Mouse (Mus musculus) cerebellum, adult 2 months (tissue): Measurements from ENCODE around the gene Cbr2. TPM values are rescaled to one million over a fixed set of nuclear protein-coding genes. Genes with fewer than 3 reads are reported as not detected.

Experiments
- DNase-seq, 2 experiments: peaks; one replicate each; pipeline ENCODE4 v3.0.0; 2021
- H3K27ac ChIP-seq: fragments of 200-500 bp; 2 replicates; pipeline ENCODE4 v1.5.1; 2012; ENCODE audit warnings: low read length, control low read depth, inconsistent platforms; ENCODE audit not compliant: insufficient read depth
- H3K27me3 ChIP-seq: fragments of 200-500 bp; 2 replicates; pipeline ENCODE4 v1.6.1; 2012; ENCODE audit warnings: inconsistent platforms, mild to moderate bottlenecking, low read length, moderate library complexity; ENCODE audit not compliant: control insufficient read depth, insufficient read depth
- H3K4me1 ChIP-seq: fragments of 200-500 bp; 2 replicates; pipeline ENCODE4 v1.6.1; 2011; ENCODE audit warnings: low read length; ENCODE audit not compliant: control insufficient read depth, insufficient read depth
- H3K4me3 ChIP-seq: fragments of 200-500 bp; replicated peaks from 2 replicates; pipeline ENCODE3; 2011; ENCODE audit warnings: mild to moderate bottlenecking, low read depth, low read length, control low read depth; ENCODE audit not compliant: insufficient read depth
- CTCF ChIP-seq: fragments of 200-500 bp; IDR thresholded peaks from 2 replicates; pipeline ENCODE4 v1.5.1; 2011; ENCODE audit warnings: low read depth, mild to moderate bottlenecking, control low read depth, low read length, moderate library complexity, borderline replicate concordance; ENCODE audit not compliant: insufficient read depth
- POLR2A ChIP-seq: fragments of 200-500 bp; IDR thresholded peaks from 2 replicates; pipeline ENCODE4 v1.6.1; 2011; ENCODE audit warnings: low read length, control low read depth, borderline replicate concordance; ENCODE audit not compliant: insufficient read depth
- WGBS: fragments of 180-500 bp; shearing (Covaris S2); methylation state at CpG from one replicate; pipeline ENCODE4 v1.1.7; 2018; 5-methylcytosine and 5-hydroxymethylcytosine counted together
- polyA plus RNA-seq: library from polyadenylated mRNA; depleted of rRNA; stranded (reverse); fragments of >200 nt; gene quantifications from 2 replicates; pipeline ENCODE4 v1.2.3, GENCODE M21; 2012; rRNA removed

The Cbr2 gene
- polyA plus RNA-seq, 1 experiment, result 1.9 TPM

DNA sequence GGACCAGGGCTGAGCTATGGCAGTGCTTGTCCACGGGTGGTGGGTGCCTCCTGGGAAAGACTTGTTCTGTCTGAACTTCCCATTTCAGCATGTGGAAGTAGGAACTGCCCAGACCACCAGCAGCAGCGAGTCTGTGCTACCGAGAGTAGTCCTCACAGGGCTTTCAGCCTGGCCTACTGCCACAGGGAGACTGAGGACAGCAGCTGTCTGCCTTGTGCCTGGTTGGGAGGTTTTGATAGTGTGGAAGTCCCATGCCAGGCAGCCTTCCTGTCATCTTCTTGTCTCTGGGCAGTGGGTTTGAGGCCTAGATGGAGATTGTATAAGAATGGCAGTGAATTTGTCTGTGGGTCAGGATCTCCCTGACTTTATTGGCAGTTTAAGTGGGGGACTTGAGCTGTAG is 42.5 kb downstream of the Cbr2 start:
- Histone ChIP-seq H3K4me1 (peaks cover 4% of the 10 kb centered on the region), H3K27ac (no peak overlapping the region), H3K4me3 (no peak overlapping the region), H3K27me3 (no peaks in the 10 kb centered on the region)
- TF ChIP-seq CTCF (no peak), POLR2A (no peak)
- DNase-seq, result no peak
- 48% methylated on average over 3 of the region's 3 CpGs for WGBS

DNA sequence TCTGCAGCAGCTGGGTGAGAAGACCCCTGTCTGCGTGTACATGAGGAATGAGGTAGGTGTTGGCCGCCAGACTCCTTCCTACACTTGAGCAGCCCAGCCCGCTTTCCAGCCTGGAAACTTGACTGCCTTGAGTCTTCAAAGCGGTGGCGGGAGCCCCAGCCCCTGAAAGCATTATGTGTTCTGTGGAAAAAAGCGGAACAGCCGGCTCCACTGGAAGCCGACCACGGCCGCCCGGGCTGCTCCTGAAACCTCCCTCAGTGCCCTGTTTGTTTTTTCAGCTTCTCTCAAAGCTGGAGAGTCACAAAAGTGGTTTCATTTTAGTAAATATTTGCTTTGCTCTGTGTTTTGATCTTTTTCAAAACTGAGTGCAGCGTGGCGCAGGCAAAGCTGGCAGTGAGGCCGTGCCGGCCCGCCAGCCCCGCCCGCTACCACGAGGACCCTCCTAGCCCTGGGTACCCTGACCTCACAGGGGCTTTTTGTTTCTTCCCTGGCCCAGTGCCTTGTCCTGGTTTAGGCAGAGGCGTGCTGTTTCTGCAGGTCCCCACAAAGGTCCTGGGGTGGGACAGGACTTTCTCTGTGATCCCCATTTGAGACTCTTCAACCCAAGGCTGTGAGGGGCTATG is 45.2 kb downstream of the Cbr2 start:
- TF ChIP-seq CTCF, result no peak
- TF ChIP-seq POLR2A, result no peak
- H3K4me3 ChIP-seq, result no peak overlapping the region
- 0 out of 2 replicates have a peak overlapping the region, but pooled peaks have one; percentile 44 for H3K27ac ChIP-seq
- peaks cover 6% of the 10 kb centered on the region; the same call in 1 of the 2 replicates for H3K4me1 ChIP-seq
- no peaks in the 10 kb centered on the region for H3K27me3 ChIP-seq
- 75% methylated on average over 20 of the region's 20 CpGs for WGBS
- no peak for DNase-seq

DNA sequence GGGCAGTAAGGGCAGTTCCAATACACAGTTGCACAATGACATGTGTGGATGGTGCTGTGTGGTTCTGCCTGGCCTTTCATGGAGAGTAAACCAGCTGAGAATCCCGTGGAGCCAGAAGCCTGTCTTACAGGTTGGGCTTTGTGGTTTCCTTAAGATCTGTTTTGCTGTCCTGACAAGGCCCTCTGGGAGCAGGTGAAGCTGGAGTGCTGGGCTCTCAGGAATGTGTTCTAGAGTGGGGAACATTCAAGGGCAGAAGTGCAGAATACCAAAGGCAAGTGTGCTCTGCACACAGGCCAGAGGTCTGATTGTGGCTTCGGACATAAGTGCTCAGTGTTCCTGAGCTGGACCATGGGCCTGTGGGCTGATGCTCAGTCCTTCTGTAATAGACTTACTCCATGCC is 47.3 kb downstream of the Cbr2 start:
- Histone ChIP-seq H3K4me1 (peaks cover 6% of the 10 kb centered on the region; the same call in 1 of the 2 replicates), H3K27ac (no peak overlapping the region), H3K27me3 (no peaks in the 10 kb centered on the region), H3K4me3 (no peak overlapping the region)
- DNase-seq, result no peak
- no peak for TF ChIP-seq POLR2A
- no peak for TF ChIP-seq CTCF
- 89% methylated on average over 2 of the region's 2 CpGs for whole genome bisulfite sequencing

DNA sequence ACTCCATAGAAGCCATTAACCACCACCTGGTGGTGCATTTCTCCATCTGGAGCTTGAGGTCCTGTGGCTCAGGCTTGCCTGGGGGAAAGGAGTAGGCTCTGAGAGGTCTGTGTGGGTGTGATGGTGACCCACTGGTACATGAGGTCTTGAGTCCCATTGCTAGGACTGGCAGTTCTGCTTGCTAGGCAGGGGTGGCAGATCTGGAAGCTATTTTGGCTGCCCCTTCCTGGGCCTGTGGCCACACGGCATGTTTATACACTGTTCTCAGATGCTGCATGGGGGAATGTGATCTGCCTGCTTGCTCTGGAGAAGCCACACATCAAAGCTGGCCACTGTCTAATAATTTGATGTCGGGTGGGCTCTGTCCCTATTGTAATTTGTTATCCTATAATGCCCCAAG is 47.8 kb downstream of the Cbr2 start:
- no peaks in the 10 kb centered on the region for H3K27me3 ChIP-seq
- no peak for TF ChIP-seq POLR2A
- TF ChIP-seq CTCF, result no peak

DNA sequence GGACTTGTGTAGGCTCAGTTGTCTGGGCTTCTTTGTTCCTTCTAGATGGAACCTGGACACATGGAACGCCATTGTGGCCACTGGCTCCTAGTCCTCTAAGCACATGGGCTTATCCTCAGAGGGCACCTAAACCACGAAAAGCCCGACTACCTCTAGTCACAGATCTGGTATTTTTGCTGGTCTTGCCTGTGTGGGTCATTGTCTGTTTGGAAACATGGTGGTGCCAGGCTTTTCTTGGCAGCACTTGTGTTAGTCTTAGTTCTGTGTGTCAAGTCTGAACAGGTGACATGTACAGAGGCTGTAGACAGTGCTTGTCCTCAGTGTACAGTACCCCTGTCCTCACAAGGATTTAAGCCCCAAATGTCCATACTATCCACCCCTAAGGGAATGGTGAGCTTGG is 48.4 kb downstream of the Cbr2 start:
- DNase-seq, result no peak
- WGBS, result 91% methylated on average over 3 of the region's 3 CpGs
- TF ChIP-seq POLR2A, result no peak
- TF ChIP-seq CTCF, result no peak
- Histone ChIP-seq H3K4me3 (no peak overlapping the region), H3K27ac (no peak overlapping the region), H3K27me3 (no peaks in the 10 kb centered on the region), H3K4me1 (peaks cover 6% of the 10 kb centered on the region; the same call in 1 of the 2 replicates)

More for the DNA sequence above, 47.8 kb downstream of the Cbr2 start:
- Histone ChIP-seq H3K27ac (no peak overlapping the region), H3K4me3 (no peak overlapping the region), H3K4me1 (peaks cover 6% of the 10 kb centered on the region; the same call in 1 of the 2 replicates)
- 70% methylated on average over 2 of the region's 2 CpGs for WGBS
- DNase-seq, result no peak

DNA sequence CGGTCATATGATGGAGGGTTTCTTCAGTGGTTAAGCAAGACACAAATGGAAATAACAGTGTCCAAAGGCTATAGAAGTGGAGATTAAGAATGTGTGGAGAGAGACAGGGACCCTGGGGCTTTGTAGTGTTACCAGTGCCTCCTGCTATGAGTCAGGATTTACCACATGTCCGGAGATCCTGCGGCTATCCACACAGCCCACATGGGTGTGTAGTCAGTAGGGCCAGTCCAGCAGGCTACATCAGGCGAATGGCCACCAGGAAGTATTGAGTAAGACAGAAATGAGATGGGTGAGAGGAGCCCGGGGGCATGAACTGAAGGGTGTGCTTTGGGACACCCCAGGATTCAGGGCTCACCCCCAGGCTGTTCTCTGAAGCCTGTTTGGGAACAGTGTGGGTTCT is 49.2 kb downstream of the Cbr2 start:
- TF ChIP-seq POLR2A (no peak), CTCF (no peak)
- Histone ChIP-seq H3K4me1 (peaks cover 6% of the 10 kb centered on the region; the same call in 1 of the 2 replicates), H3K27me3 (no peaks in the 10 kb centered on the region), H3K27ac (no peak overlapping the region), H3K4me3 (no peak overlapping the region)
- no peak for DNase-seq
- 92% methylated on average over 5 of the region's 5 CpGs for WGBS

DNA sequence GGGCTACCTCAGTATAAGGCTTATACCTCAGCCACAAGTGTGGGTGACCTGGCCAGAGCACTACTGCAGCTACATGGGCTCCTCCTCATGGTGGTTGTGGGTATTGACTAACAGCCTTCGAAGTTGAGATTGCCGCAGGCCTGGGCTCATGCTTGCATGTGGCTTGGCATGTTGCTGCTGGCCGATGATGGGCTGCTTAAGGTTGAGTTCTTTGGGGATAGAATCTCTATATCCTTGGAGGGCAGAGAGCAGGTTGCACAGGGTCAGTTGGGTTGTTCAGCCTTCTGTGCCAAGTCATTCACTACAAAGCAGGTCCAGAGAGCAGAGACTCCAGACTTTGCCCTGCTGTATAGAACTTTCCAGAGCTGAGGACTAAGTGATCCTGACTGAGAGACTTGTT is 52.0 kb downstream of the Cbr2 start:
- no peaks in the 10 kb centered on the region for H3K27me3 ChIP-seq
- WGBS, result 74% methylated on average over 3 of the region's 3 CpGs
- peaks cover 6% of the 10 kb centered on the region; the same call in 1 of the 2 replicates for H3K4me1 ChIP-seq
- no peak overlapping the region for H3K4me3 ChIP-seq
- no peak for TF ChIP-seq POLR2A
- peak; percentile 44; the same call in 1 of the 2 replicates for TF ChIP-seq CTCF
- H3K27ac ChIP-seq, result no peak overlapping the region
- no peak for DNase-seq

Other genes with a start within 250 kb of the Cbr2 start
- gene Mrpl12, start 247.5 kb downstream of the Cbr2 start, polyA plus RNA-seq, result 108 and 119 TPM in 2 replicates
- 38.9 and 39.3 TPM in 2 replicates for gene Slc25a10, start 240.3 kb downstream of the Cbr2 start, polyA plus RNA-seq
- gene Gcgr, start 201.4 kb downstream of the Cbr2 start, polyA plus RNA-seq, result 1.8 and 2.1 TPM in 2 replicates
- gene Mcrip1, start 182.4 kb downstream of the Cbr2 start, polyA plus RNA-seq, result 159 and 168 TPM in 2 replicates
- not detected in 2 replicates for gene Ppp1r27, start 181.0 kb downstream of the Cbr2 start, polyA plus RNA-seq
- gene P4hb, start 158.9 kb downstream of the Cbr2 start, polyA plus RNA-seq, result 98.4 and 105 TPM in 2 replicates
- gene Arhgdia, start 150.5 kb downstream of the Cbr2 start, polyA plus RNA-seq, result 288 and 305 TPM in 2 replicates
- 42.6 and 51.8 TPM in 2 replicates for gene Alyref, start 133.7 kb downstream of the Cbr2 start, polyA plus RNA-seq
- 168 and 178 TPM in 2 replicates for gene Anapc11, start 133.7 kb downstream of the Cbr2 start, polyA plus RNA-seq
- 4.7 and 5.6 TPM in 2 replicates for gene Npb, start 123.6 kb downstream of the Cbr2 start, polyA plus RNA-seq
- gene Pcyt2, start 114.2 kb downstream of the Cbr2 start, polyA plus RNA-seq, result 401 and 403 TPM in 2 replicates
- gene Sirt7, start 106.9 kb downstream of the Cbr2 start, polyA plus RNA-seq, result 76.9 and 80.5 TPM in 2 replicates
- gene Mafg, start 98.5 kb downstream of the Cbr2 start, polyA plus RNA-seq, result 60.5 and 65.3 TPM in 2 replicates
- 2.1 and 2.3 TPM in 2 replicates for gene Pycr1, start 88.3 kb downstream of the Cbr2 start, polyA plus RNA-seq
- 3.3 and 4.5 TPM in 2 replicates for gene Myadml2, start 84.0 kb downstream of the Cbr2 start, polyA plus RNA-seq
- gene Notum, start 70.9 kb downstream of the Cbr2 start, polyA plus RNA-seq, result 5.9 TPM in 2 replicates
- gene Aspscr1, start 59.1 kb downstream of the Cbr2 start, polyA plus RNA-seq, result 56.1 and 59.4 TPM in 2 replicates
- gene Cenpx, start 18.4 kb downstream of the Cbr2 start, polyA plus RNA-seq, result 40.1 and 43.0 TPM in 2 replicates
- 86.6 and 96.0 TPM in 2 replicates for gene Lrrc45, start 18.2 kb downstream of the Cbr2 start, polyA plus RNA-seq
- gene Rac3, start 10.6 kb downstream of the Cbr2 start, polyA plus RNA-seq, result 66.1 and 67.0 TPM in 2 replicates
- 36.4 and 36.5 TPM in 2 replicates for gene Dcxr, start 4.8 kb downstream of the Cbr2 start, polyA plus RNA-seq
- 2.5 and 3.1 TPM in 2 replicates for gene Hmga1b, start 30.7 kb upstream of the Cbr2 start, polyA plus RNA-seq
- gene Rfng, start 52.1 kb upstream of the Cbr2 start, polyA plus RNA-seq, result 106 and 113 TPM in 2 replicates
- gene Gps1, start 52.2 kb upstream of the Cbr2 start, polyA plus RNA-seq, result 238 and 248 TPM in 2 replicates
- 47.4 and 52.3 TPM in 2 replicates for gene Dus1l, start 64.3 kb upstream of the Cbr2 start, polyA plus RNA-seq
- gene Fasn, start 92.4 kb upstream of the Cbr2 start, polyA plus RNA-seq, result 246 and 274 TPM in 2 replicates
- 4.4 TPM in 2 replicates for gene Ccdc57, start 200.8 kb upstream of the Cbr2 start, polyA plus RNA-seq
- 1.6 and 1.9 TPM in 2 replicates for gene Slc16a3, start 216.4 kb upstream of the Cbr2 start, polyA plus RNA-seq